Mouse (Mus musculus) embryonic fibroblast, embryonic 13.5 days (primary cell): Measurements from ENCODE around the gene Arid5b. TPM values are rescaled to one million over a fixed set of nuclear protein-coding genes. Genes with fewer than 3 reads are reported as not detected.

Experiments
- H3K27ac ChIP-seq: 2 replicates; pipeline ENCODE4 v1.5.1; 2012; ENCODE audit warnings: low read length, control low read depth, inconsistent platforms; ENCODE audit not compliant: insufficient read depth
- H3K4me1 ChIP-seq: 2 replicates; pipeline ENCODE4 v1.6.1; 2011; ENCODE audit warnings: low read length; ENCODE audit not compliant: control insufficient read depth, insufficient read depth
- H3K4me3 ChIP-seq: 2 replicates; pipeline ENCODE4 v1.5.1; 2011; ENCODE audit warnings: mild to moderate bottlenecking, control low read depth, low read length; ENCODE audit not compliant: insufficient read depth
- CTCF ChIP-seq: IDR thresholded peaks from 2 replicates; pipeline ENCODE4 v1.5.1; 2011; ENCODE audit warnings: mild to moderate bottlenecking, control low read depth, low read length, moderate library complexity, borderline replicate concordance; ENCODE audit not compliant: insufficient read depth
- POLR2A ChIP-seq: IDR thresholded peaks from 2 replicates; pipeline ENCODE4 v1.6.1; 2011; ENCODE audit warnings: low read depth, mild to moderate bottlenecking, control low read depth, low read length, moderate library complexity
- polyA plus RNA-seq: library from polyadenylated mRNA; stranded (reverse); fragments of >200 nt; gene quantifications from 2 replicates; pipeline ENCODE4 v1.2.4, GENCODE M21; 2011; ENCODE audit warnings: low read depth; ENCODE audit not compliant: missing spikeins, insufficient read length

Arid5b gene
- polyA plus RNA-seq, 1 experiment: 80.2 TPM

GRCm38 (mm10) chr10:68134549-68134948 lies 144.0 kb downstream of the Arid5b start:
- H3K27ac ChIP-seq: peak overlapping the region; percentile 66

GRCm38 (mm10) chr10:68134071-68134470 lies 144.5 kb downstream of the Arid5b start:
- TF ChIP-seq CTCF (no peak), POLR2A (no peak)
- Histone ChIP-seq H3K4me3 (peak overlapping the region; percentile 23), H3K27ac (peak overlapping the region; percentile 7), H3K4me1 (peaks cover 30% of the 10 kb centered on the region)

More at GRCm38 (mm10) chr10:68134549-68134948, 144.0 kb downstream of the Arid5b start:
- peaks cover 31% of the 10 kb centered on the region for H3K4me1 ChIP-seq
- H3K4me3 ChIP-seq: peak overlapping the region; percentile 86
- no peak for TF ChIP-seq CTCF
- no peak for TF ChIP-seq POLR2A

GRCm38 (mm10) chr10:68132636-68133035 lies 145.9 kb downstream of the Arid5b start:
- Histone ChIP-seq H3K4me1 (peaks cover 33% of the 10 kb centered on the region), H3K4me3 (peak overlapping the region; percentile 32), H3K27ac (no peak overlapping the region)
- TF ChIP-seq CTCF: no peak
- TF ChIP-seq POLR2A: no peak

GRCm38 (mm10) chr10:68132154-68132553 lies 146.4 kb downstream of the Arid5b start:
- Histone ChIP-seq H3K4me1 (peaks cover 35% of the 10 kb centered on the region), H3K27ac (no peak overlapping the region), H3K4me3 (peak overlapping the region; percentile 32)
- TF ChIP-seq CTCF: no peak
- TF ChIP-seq POLR2A: 0 out of 2 replicates have a peak, but pooled peaks have one; percentile 18

GRCm38 (mm10) chr10:68129651-68130050 lies 148.9 kb downstream of the Arid5b start:
- Histone ChIP-seq H3K4me1 (peaks cover 32% of the 10 kb centered on the region), H3K4me3 (no peak overlapping the region), H3K27ac (peak overlapping the region; percentile 16)
- TF ChIP-seq CTCF (no peak), POLR2A (no peak)

- H3K4me1 ChIP-seq: peaks cover 32% of the 10 kb centered on the region
- no peak for TF ChIP-seq POLR2A
- no peak overlapping the region for H3K4me3 ChIP-seq
- H3K27ac ChIP-seq: peak overlapping the region; percentile 41
These were observed 149.5 kb downstream of the Arid5b start for GRCm38 (mm10) chr10:68129009-68129408.

GRCm38 (mm10) chr10:68128441-68128848 lies 150.1 kb downstream of the Arid5b start:
- Histone ChIP-seq H3K27ac (peak overlapping the region; percentile 41), H3K4me1 (peaks cover 30% of the 10 kb centered on the region), H3K4me3 (no peak overlapping the region)
- no peak for TF ChIP-seq POLR2A
- TF ChIP-seq CTCF: no peak

- Histone ChIP-seq H3K4me1 (peaks cover 24% of the 10 kb centered on the region), H3K27ac (no peak overlapping the region), H3K4me3 (no peak overlapping the region)
- no peak for TF ChIP-seq CTCF
- no peak for TF ChIP-seq POLR2A
These were observed 150.8 kb downstream of the Arid5b start for GRCm38 (mm10) chr10:68127604-68128256.

- Histone ChIP-seq H3K4me1 (peaks cover 19% of the 10 kb centered on the region), H3K4me3 (no peak overlapping the region), H3K27ac (0 out of 2 replicates have a peak overlapping the region, but pooled peaks have one; percentile 19)
- TF ChIP-seq POLR2A (no peak), CTCF (no peak)
These were observed 151.4 kb downstream of the Arid5b start for GRCm38 (mm10) chr10:68127104-68127503.

GRCm38 (mm10) chr10:68126551-68126950 lies 152.0 kb downstream of the Arid5b start:
- H3K27ac ChIP-seq: no peak overlapping the region
- no peak overlapping the region for H3K4me3 ChIP-seq
- TF ChIP-seq POLR2A: no peak
- no peak for TF ChIP-seq CTCF
- H3K4me1 ChIP-seq: peaks cover 17% of the 10 kb centered on the region
